Mouse (Mus musculus) forebrain, embryonic 16.5 days (tissue): ENCODE results near the gene Zic2. TPM values are rescaled to one million over a fixed set of nuclear protein-coding genes. Genes with fewer than 3 reads are reported as not detected.
"Not testable (repeated sequence)": the region's sequence is repeated elsewhere in the genome, so short reads cannot be mapped to it uniquely, and the experiment has no call there.

Experiments used
- ATAC-seq: fragments of 200-750 bp; cut with Nextera tagmentation; 2 replicates; pipeline ENCODE4 v1.8.0; 2017; ENCODE audit warnings: mild to moderate bottlenecking, moderate library complexity
- H3K27ac ChIP-seq: fragments of 300-500 bp; sonication (generic); 2 replicates; pipeline ENCODE4 v1.5.1; 2014; ENCODE audit warnings: low read length, control low read depth
- H3K27me3 ChIP-seq: fragments of 300-500 bp; sonication (generic); replicated peaks from 2 replicates; pipeline ENCODE4 v1.6.1; 2014; ENCODE audit warnings: low read length; ENCODE audit not compliant: control insufficient read depth, insufficient read depth
- H3K36me3 ChIP-seq: fragments of 300-500 bp; sonication (generic); 2 replicates; pipeline ENCODE4 v1.6.1; 2014; ENCODE audit not compliant: control insufficient read depth, insufficient read depth
- H3K4me1 ChIP-seq: fragments of 300-500 bp; sonication (generic); replicated peaks from 2 replicates; pipeline ENCODE4 v1.6.1; 2014; ENCODE audit warnings: low read length; ENCODE audit not compliant: control insufficient read depth, insufficient read depth
- H3K4me2 ChIP-seq: fragments of 300-500 bp; sonication (generic); 2 replicates; pipeline ENCODE4 v1.6.1; 2014; ENCODE audit warnings: mild to moderate bottlenecking, low read length, control low read depth
- H3K4me3 ChIP-seq: fragments of 300-500 bp; sonication (generic); replicated peaks from 2 replicates; pipeline ENCODE4 v1.5.1; 2014; ENCODE audit warnings: mild to moderate bottlenecking, low read length, control low read depth
- H3K9ac ChIP-seq: fragments of 300-500 bp; sonication (generic); replicated peaks from 2 replicates; pipeline ENCODE4 v1.6.1; 2014; ENCODE audit warnings: low read depth, low read length, control low read depth
- H3K9me3 ChIP-seq: fragments of 300-500 bp; sonication (generic); 2 replicates; pipeline ENCODE4 v1.6.1; 2016; ENCODE audit warnings: low read length; ENCODE audit not compliant: control insufficient read depth
- WGBS: fragments of 180-500 bp; shearing (Covaris S2); extraction: QIAGEN DNeasy Blood & Tissue Kit; methylation state at CpG from one replicate; pipeline ENCODE4 v1.1.7; 2014; 5-methylcytosine and 5-hydroxymethylcytosine counted together
- polyA plus RNA-seq: library from polyadenylated mRNA; unstranded; fragments of >200 nt; fragmentation: Nextera tagmentation; extraction: Ambion mirVana; gene quantifications from 2 replicates; pipeline ENCODE4 v1.2.1, GENCODE M21; 2015

Gene Zic2
- polyA plus RNA-seq, 1 experiment from 2014 or later, result 5.6 TPM

DNA sequence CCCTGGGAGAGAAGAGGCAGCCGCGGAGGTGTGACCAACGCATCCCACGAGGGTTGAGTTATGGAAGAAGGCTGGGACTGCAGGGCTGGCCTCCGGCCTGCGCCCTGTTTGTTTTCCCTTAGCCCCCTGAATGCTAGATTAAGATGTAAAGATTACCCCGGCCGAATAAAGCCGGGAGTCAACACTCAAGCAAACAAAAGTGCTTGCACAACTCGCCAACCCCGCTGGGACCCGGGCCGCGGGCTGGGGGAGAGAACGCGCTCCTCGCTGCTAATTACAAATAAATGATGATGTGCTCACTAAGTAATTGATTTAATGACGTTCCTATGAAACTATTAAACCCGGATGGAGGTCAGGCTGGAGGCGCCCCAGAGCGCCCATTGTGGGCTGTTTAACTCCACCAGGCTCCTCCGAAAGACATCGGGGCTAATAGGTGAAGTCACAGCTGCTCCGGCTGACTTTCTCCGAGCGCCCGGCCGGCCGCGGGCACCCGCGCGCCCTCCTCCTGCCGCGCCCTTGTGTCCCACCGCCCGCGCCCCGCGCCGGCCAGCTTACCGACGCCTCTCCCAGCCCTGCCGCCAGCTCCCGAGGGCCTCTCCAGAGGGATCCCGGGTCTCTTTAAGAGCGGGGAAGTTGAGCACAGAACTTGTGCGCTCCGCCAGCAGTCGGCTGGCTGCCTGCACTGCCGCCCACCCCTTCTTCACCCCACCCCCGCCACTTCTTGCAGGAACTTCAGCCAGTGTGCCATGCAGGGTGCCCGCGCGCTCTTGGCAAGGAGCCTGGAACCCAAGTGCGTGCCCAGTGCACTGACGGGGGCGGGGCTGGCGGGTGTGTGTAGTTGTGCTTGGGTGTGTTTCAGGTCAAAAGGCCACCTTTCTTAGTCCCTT lies 24.5 kb upstream of the Zic2 start, which contains the start of gene Gm5089:
TSS of gene Gm5089 (minus strand) at position 620 of the 887 bp plus-strand sequence.
- no peaks in the 10 kb centered on the region for H3K9me3 ChIP-seq
- peaks cover 37% of the 10 kb centered on the region for H3K4me1 ChIP-seq
- peak; percentile 47 for ATAC-seq
- peak within 1 kb of the TSS; percentile 42 for H3K4me3 ChIP-seq
- H3K36me3 ChIP-seq, result no peaks in the 10 kb centered on the region
- H3K27ac ChIP-seq, result peak within 1 kb of the TSS; percentile 39
- H3K27me3 ChIP-seq, result peaks cover 29% of the 10 kb centered on the region
- WGBS, result under 1% methylated on average over 59 of the region's 59 CpGs
- H3K9ac ChIP-seq, result peak within 1 kb of the TSS; percentile 47
- H3K4me2 ChIP-seq, result peak within 1 kb of the TSS; percentile 54

DNA sequence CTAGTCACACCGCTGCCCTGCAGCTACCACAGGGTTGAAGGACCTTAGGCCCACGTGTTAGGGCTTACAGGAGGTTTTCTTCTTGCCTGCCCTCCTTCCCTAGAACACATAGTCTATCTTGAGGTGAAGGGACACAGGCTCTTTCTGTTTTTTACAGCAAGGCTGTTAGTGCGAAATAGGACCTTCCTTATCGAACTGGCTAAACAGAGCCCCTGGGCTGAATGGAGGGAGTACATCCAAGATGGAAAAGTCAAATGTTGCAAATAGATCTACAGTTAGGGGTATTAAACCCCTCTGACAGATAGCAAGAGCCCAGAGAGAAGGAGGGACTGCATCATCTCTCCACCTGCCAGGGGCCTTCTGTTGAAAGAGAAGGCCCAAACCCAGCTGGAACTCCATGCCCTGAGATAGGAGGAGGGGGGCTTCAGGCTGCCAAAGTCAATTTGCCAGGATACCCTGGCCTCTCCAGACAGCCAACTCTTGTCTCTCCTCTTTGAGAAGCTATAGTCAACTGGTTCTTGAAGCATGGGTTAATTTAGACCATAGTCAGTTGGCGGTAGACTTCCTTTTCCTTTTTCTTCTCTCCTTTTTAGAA lies 23.6 kb upstream of the Zic2 start:
- H3K4me2 ChIP-seq, result no peak overlapping the region
- 62% methylated on average over 5 of the region's 5 CpGs for WGBS

DNA sequence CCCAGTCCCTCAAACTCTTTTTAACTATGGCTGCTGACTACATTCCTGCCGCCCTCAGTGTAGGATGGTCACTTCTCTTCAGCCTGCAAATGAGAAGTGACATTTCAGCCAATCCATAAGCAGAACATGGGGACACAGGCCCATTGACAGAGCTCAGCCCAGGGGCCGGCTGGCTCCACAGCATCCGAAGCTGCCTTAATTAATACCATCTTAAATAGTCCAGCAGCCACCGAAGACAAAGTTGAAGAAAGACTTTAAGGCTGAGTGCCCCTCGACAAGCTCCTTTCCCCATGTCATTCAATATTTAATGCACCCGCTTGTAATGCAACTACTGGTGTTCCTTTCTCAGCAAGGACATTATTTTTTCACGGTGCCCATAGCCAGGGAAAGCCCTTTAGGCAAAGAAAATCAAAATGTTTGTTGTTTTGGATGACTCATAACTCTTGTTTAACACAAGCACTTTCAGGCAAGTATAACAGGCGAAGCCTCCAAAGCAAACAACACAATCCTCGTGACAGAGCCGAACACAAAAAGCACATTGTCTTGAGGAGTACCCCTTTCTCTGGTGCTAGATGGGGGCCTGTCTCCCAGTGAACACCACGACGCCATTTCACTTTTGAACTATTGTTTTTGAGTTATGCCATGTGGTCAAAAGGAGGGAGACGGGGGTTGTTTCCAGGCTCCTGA lies 22.4 kb upstream of the Zic2 start:
- Histone ChIP-seq H3K36me3 (no peaks in the 10 kb centered on the region), H3K27me3 (peaks cover 32% of the 10 kb centered on the region), H3K4me3 (no peak overlapping the region), H3K4me1 (peaks cover 37% of the 10 kb centered on the region), H3K27ac (peak overlapping the region; percentile 2), H3K9me3 (no peaks in the 10 kb centered on the region), H3K9ac (no peak overlapping the region), H3K4me2 (peak overlapping the region; percentile 52)
- ATAC-seq, result peak; percentile 24; the same call in 1 of the 2 replicates
- WGBS, result 5% methylated on average over 13 of the region's 13 CpGs

More for the DNA sequence above, 23.6 kb upstream of the Zic2 start:
- Histone ChIP-seq H3K9ac (no peak overlapping the region), H3K27ac (no peak overlapping the region), H3K4me1 (peaks cover 37% of the 10 kb centered on the region), H3K4me3 (no peak overlapping the region), H3K27me3 (peaks cover 32% of the 10 kb centered on the region), H3K9me3 (no peaks in the 10 kb centered on the region), H3K36me3 (no peaks in the 10 kb centered on the region)
- ATAC-seq, result no peak

DNA sequence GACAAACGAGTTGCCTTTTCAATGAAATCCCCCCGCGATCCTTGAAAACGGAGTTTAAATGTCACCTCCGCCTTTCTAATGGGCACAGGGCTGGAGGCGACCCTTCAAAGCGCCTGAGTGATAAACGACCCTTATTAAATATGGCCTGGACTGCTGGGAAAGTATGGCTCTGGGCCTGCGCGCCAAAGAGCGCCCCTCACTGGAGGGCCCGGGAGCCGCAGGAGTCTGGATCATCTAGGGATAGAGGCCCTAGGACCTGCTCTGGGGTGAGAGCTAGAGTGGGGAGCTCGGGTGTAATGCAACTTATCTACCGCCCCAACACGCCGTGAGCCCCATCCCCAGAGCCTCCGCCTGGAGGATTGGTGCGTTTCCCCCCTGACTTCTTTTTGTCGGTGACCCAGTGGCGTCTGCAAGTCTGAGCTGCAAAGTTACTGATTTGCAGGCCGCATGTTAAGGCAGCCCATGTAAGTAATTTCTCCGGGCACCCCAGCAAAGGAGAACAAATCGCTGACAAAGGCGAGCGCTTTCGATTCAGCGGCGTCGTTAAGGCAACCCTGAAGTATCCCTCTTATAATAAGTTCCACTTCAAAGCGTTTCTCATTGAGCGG lies 21.7 kb upstream of the Zic2 start:
- peak; percentile 72 for ATAC-seq
- Histone ChIP-seq H3K27me3 (peaks cover 32% of the 10 kb centered on the region), H3K9me3 (no peaks in the 10 kb centered on the region), H3K27ac (peak overlapping the region; percentile 2), H3K4me1 (peaks cover 37% of the 10 kb centered on the region), H3K4me2 (peak overlapping the region; percentile 52), H3K36me3 (no peaks in the 10 kb centered on the region), H3K9ac (no peak overlapping the region), H3K4me3 (peak overlapping the region; percentile 20)
- under 1% methylated on average over 32 of the region's 32 CpGs for WGBS

DNA sequence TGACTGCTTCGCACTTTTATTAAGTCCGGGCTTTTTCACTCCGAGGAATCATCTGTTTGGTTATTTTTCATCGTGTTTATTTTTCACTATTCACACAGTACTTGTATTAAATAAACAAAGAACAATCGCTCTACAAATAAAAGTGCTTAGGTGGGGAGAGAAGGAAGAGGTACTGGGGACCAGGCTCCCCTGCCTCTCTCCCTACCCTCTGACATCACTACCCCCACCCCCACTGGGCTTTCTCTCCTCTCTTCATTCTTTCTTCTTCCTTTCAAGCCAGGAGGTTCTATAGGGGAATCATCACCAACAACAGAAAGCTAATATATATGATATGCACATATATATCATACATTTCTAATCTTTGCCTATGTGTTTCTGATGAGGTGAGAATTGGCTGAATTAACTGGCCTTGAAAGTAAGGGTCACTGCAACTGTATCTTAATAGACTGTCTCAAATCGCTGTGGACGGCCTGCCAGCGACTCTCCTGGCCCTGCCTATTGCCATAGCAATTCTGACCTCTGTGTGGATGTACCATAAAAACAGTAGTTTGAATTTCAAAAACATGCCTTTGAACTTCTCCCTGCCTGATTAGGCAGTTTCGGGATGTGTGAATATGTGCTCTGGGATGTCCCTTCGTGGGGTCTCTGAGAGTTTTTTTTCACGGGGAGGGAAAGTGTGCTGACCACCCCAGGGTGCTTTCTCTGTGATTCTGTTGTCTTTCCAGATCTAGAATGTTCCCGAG lies 21.1 kb upstream of the Zic2 start:
- no peaks in the 10 kb centered on the region for H3K9me3 ChIP-seq
- peak overlapping the region; percentile 2; the same call in 1 of the 2 replicates for H3K27ac ChIP-seq
- no peak for ATAC-seq
- H3K4me1 ChIP-seq, result peaks cover 37% of the 10 kb centered on the region
- H3K4me2 ChIP-seq, result peak overlapping the region; percentile 52
- no peak overlapping the region for H3K9ac ChIP-seq
- peaks cover 32% of the 10 kb centered on the region for H3K27me3 ChIP-seq
- H3K4me3 ChIP-seq, result no peak overlapping the region; the same call in 1 of the 2 replicates
- no peaks in the 10 kb centered on the region for H3K36me3 ChIP-seq
- WGBS, result 9% methylated on average over 12 of the region's 12 CpGs

DNA sequence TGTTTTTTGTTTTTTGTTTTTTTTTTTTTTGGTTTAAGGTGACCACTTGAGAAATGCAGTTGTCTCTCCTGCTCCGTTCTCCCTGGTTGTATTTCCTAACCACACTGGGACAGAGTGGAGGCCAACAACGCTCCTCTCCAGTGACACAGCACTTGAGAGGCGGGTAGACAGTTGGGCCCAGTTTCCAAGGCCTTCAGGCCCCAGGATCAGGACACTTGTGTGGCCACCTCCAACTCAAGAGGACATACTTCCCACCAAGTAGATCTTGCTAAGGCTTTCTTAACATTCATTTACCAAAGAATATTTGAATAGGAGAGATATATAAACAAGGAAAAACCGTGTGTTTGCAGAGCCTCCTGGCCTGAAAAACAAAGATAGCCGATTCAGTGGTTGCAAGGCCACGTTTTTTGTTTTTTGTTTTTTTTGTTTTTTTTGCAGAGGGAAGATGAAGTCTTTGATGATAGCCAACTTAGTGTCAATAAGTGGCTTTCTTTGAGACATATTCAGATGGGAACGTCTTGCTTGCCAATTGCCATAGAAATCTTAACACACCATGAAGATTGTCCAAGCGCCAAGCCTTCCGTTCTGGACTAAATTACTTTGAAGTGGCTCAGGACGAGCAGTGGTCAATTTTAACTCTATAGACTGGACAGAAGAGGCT lies 20.2 kb upstream of the Zic2 start:
- H3K4me1 ChIP-seq, result peaks cover 31% of the 10 kb centered on the region
- H3K36me3 ChIP-seq, result no peaks in the 10 kb centered on the region
- no peak overlapping the region for H3K4me3 ChIP-seq
- H3K27me3 ChIP-seq, result peaks cover 25% of the 10 kb centered on the region
- WGBS, result 28% methylated on average over 10 of the region's 10 CpGs
- no peak overlapping the region; the same call in 1 of the 2 replicates for H3K27ac ChIP-seq
- no peak for ATAC-seq
- no peak overlapping the region for H3K4me2 ChIP-seq
- no peaks in the 10 kb centered on the region for H3K9me3 ChIP-seq
- H3K9ac ChIP-seq, result no peak overlapping the region

DNA sequence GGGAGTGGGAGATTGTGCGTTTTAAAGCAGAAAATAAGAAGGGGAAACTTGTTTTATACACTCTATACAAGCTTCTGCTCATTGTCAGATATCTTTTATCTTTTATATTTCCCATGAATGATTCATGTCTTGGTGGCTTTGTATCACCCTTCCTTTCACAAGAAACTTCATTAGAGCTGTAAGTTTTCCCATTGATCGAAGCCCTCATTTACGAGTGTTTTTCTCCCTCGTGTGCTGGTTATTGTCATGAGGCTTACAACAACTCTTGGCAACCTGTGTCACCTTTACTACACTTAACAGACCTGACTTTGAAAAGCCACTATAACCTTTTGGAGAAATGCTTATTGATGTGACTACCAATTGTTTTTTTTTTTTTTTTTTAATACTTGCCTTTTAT lies 19.7 kb upstream of the Zic2 start:
- no peak for ATAC-seq
- Histone ChIP-seq H3K4me3 (no peak overlapping the region), H3K27me3 (peaks cover 25% of the 10 kb centered on the region), H3K4me1 (peaks cover 26% of the 10 kb centered on the region), H3K27ac (no peak overlapping the region; the same call in 1 of the 2 replicates), H3K4me2 (no peak overlapping the region), H3K9ac (no peak overlapping the region), H3K36me3 (no peaks in the 10 kb centered on the region), H3K9me3 (no peaks in the 10 kb centered on the region)
- WGBS, result 16% methylated on average over 4 of the region's 4 CpGs

DNA sequence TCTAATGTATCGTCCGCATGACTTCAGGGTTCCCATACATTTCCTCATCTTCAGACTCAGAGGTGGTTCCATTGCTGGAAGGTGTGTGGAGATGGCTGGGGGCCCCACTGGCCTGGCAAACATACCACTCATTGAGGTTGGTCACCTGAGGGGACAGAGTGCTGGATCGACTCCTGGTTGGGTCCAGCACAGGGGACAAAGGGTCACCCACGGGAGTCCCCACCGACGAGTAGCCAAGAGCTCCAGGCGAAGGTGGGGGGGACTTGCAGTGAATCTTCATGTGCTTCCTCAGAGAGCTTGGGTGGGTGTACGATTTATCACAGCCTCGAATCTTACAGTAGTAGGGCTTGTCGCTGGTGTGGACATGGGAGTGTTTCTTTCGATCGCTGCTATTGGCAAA lies 15.9 kb upstream of the Zic2 start:
- H3K4me3 ChIP-seq, result not testable (repeated sequence)

More for the DNA sequence above, 15.9 kb upstream of the Zic2 start:
- not testable (repeated sequence) for H3K36me3 ChIP-seq, ATAC-seq, H3K4me2 ChIP-seq, H3K9me3 ChIP-seq, H3K9ac ChIP-seq, H3K27ac ChIP-seq
- WGBS, result 47% methylated on average over 6 of the region's 12 CpGs
- Histone ChIP-seq H3K4me1 (peaks cover 11% of the 10 kb centered on the region), H3K27me3 (peaks cover 26% of the 10 kb centered on the region)
